Mouse (Mus musculus) testis, postnatal 10 days (tissue): ENCODE measurements around the gene Gabrr3.
"Not testable (repeated sequence)": the region's sequence is repeated elsewhere in the genome, so short reads cannot be mapped to it uniquely, and the experiment has no call there.

Source experiments
- DNase-seq: peaks from one replicate; pipeline ENCODE4 v3.0.0; 2021; ENCODE audit warnings: low spot score

Gabrr3 gene

DNA sequence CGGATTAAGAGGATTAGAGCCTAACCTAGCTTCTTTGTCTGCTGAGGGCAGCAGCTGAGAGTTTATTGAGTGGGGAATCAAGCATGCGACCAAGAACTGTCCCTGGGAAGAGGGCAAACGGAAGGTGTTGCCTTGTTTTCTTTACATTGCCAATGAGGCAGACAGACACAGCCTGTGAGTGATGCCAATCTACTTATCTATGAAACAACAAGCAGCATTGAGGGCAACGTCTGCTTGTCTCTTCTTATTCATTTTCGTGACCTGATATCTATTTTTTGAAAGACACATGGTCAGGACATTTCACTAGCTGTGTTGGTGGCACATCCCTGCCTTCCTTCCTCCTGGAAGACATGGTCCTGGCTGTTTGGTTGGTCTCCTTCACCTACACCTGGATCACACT is at the start of gene Gabrr3:
TSS of gene Gabrr3 (plus strand) at position 301 of the 400 bp plus-strand sequence.
- DNase-seq, result no peak

DNA sequence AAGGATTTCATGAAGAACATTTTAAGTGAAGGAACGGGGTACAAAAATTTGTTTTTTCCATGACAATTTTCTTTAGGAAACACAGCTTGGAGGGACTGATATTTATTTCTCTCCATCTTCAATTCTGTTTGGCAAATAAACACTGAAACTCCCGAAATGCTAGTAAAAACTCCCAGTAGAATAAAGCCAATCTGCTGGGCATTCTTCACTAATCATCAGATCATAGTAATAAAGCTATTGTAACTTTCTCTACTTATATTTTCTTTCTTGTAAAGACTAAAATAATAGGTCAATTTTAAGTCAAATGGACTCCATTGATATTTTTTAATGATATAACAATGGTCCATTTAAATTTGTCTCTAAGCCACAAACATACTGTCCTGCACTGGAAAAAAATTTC is 43.2 kb upstream of the Gabrr3 start, which contains the start of gene Olfr209:
TSS of gene Olfr209 (minus strand) at position 101 of the 400 bp plus-strand sequence.
- no peak for DNase-seq

DNA sequence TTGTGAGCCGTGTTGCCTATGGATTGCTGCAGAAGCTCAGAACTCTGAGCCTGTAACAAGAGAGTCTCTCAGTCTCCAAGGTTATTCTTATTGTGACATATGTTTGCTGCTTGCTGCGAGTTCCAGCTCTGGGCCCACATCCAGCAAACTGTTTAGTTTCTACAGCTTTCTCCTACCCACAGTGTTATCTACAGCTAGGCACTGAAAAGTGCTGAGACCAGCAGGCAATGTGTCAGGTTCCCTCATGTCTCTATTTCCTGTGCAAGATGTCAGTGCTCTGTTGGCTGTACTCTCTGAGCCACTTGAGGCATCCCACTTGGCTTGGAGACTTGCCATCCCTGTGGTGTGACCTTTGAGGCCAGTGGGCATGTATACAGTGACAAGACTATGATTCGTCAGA is 13.8 kb upstream of the Gabrr3 start:
- no peak for DNase-seq

DNA sequence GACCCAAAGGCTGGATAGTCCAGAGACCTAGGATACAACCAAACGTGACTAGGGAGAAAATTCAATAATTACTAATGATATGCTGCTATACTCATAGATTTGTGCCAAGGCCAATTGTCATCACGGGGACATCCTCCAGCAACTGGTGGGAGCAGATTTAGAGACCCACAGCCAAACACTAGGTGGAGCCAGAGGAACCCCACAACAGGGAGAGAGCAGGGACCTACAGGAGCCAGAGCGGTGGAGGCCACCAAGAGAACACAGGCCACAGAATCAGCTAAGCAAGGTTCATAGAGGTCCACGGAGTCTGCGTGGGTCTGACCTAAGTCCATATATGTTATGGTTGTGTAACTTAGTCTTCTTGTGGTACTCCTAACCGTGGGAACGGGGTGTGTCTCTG is 6.0 kb upstream of the Gabrr3 start:
- no peak for DNase-seq

DNA sequence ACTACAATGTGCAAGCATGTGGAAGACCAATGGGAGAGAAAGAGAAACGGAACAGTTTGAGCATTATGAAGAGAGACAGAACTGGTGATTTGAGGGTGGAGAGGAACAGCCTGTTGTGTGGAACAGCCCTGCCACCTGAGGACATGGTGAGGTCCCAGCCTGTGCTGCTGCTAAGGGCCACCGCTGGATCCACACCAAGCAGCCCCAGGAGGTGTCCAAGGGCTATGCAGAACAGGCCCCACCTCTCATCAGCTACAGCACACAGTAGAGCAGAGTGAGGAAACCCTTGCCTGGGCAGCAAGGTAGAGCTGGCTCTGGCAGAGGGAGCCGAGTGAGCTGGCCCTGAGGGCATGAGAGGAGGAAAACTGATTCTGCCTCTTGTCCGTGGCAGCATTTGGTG is 5.1 kb upstream of the Gabrr3 start:
- DNase-seq, result no peak

DNA sequence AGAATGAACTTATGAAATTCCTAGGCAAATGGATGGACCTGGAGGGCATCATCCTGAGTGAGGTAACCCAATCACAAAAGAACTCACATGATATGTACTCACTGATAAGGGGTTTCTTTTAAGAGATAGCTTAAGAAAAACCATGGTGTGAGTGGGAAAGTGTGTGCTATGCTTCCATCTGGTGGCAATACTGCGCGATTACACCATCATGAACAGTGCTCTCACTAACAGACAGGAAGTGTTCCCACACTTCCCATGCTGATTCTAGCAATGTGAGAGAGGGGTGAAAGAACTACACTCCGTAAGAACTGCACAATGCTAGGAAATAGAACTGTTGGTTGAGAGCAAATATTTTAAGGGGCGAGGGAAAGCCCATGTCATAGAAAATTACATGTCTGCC is 3.4 kb upstream of the Gabrr3 start:
- DNase-seq, result no peak

DNA sequence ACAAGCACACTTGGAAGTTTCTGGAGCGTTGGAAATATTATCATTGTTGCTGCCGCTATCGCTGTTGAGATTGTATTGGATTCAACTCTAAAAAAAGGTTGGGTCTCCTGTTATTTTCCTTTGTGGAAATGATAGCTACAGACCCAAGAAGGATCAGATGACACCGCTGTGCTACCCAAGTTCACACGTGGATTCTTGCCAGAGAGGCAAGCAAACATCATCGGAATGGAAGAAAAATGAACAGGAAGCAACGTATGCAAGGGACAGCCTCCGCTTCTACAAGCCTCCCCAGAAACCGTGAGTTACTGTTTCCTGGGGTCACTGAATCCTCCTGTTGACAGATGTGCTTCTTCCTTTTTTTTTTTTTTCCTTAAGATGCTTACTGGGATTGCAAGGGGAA is 2.3 kb upstream of the Gabrr3 start:
- no peak for DNase-seq

DNA sequence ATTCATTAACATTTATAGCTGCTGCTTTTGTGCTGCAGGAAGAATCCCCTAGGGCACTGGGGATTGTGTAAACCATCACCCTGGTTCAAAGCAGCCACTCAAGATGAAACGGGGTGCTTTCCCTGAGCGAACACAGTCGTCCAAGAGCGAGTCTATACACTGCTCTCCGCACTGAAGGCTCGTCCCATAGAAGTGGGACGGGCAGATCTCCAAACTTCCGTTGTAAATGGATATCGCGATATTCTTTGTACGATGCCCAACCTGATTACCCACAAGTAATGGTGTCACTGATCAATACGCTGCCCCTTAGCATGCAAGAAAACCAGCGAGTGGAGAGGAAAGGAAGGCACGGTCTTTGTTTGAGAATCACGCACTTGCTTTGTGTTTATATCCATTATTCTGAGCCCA is 2.2 kb downstream of the Gabrr3 start:
- DNase-seq, result no peak

DNA sequence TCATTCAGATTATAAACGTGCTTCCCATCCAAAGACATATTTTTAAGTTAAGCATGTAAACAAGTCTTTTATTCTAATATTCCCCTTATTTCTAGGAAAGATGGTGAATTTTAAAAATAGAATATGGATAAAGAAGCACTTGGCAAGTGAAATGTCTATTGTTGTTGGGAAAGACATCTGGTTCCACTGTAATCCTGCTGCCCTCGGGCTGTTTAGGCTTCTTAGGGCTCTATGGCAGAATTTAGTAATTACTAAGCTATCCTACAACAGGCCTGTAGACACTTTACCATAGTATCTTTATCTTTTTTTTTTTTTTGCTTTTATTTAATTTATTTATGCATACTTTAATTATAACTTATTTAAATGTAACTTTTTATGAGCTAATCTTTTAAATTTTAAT is 2.7 kb downstream of the Gabrr3 start:
- DNase-seq, result no peak

DNA sequence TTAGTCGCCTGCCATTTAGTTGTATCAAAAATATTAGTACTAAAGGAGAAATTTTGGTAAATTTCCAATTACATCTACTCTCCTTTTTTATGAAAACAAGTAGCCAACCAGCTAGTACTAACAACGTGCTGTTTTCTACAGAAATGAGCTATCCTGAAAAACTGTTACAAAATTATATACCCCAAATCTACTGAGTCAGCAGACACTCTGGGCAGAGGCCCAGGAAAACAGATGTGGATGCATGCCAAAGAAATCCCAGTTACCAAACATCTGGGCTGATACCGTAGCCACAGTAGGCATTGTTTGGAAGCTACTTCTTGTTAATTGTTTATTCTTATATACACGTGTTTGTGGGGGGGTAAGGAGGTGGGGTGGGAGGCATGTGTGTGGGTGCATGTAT is 6.3 kb downstream of the Gabrr3 start:
- DNase-seq, result peak; percentile 54

DNA sequence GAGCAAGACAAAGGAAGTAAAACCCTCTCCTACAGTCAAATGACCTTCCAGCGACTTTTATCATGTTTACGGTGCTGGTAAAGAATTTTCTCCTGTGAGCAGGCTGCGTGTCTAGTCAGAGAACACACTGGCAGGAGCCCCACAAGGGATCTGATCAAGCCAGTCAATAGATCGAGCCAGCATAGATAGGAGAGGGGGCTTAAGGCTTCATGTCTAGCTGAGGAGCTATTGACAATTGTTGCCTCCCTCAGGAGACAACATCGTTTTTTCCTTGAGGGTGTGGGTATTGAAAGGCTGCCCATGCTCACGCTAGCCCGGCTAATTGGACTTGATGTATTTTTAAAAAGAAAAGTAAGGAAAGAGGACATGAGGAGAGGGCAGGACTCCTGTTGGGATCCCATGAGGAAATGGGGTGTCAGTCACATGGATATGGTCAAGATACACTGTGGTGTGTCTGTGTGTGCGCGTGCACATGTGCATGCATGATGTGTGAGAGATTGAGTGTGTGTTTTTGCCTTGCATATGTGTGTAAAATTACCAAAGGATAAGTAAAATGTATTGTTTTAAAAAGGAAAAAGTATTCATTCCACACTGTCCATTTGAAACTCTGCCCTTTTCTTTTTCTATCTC is 13.2 kb downstream of the Gabrr3 start:
- DNase-seq, result no peak

DNA sequence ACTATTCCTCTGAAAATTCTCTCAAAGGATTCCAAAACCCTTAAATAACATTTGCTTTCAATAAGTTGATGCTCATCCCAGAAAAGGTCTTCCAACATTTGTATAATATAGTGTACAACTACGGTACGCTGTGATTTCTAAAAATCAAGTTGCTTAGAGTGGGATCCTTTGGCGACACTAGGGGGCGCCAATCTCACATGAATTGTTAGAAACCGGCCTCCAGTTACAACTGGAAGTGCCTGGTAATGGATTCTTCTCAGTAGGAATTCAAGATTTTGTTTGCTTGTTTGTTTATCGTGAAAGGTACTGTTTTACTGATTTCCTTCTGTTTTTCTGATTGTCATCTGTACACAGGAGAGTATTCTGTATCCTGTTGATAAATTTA is 13.7 kb downstream of the Gabrr3 start:
- peak; percentile 85 for DNase-seq

DNA sequence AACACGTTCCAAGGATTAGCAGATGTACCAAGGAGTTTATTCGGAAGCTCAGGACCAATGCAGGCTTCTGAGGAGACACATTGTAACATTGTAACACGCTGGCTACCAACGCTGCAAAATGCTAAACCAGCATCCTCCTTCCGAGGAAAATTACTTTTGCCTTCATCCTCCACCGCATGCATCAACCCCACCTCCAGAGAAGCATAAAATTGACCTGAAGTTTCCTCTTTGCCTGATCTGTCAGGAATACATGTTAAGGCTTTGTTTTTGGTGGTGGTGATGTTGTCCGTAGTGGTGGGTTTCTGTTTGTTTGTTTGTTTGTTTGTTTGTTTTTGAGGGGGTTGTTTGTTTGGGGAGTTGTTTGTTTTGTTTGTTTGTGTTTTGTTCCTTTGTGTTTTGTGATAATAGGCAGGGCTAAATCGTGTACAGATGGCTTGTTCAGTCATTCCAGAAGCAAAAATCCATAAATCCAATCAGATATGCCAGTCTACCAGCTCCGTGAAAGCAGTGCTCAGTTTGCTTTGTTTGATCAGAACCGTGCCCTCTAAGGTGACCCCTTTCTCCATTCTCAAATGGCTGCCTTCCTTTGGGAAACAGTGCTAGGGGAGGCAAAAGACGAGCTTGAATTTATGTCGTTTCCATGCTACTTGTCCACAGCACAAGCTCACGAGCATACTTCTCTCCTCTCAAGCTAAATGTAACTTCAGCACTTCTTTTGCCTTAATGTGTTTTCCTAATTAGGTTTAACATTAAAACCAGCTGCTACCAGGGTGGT is 14.6 kb downstream of the Gabrr3 start:
- no peak for DNase-seq

DNA sequence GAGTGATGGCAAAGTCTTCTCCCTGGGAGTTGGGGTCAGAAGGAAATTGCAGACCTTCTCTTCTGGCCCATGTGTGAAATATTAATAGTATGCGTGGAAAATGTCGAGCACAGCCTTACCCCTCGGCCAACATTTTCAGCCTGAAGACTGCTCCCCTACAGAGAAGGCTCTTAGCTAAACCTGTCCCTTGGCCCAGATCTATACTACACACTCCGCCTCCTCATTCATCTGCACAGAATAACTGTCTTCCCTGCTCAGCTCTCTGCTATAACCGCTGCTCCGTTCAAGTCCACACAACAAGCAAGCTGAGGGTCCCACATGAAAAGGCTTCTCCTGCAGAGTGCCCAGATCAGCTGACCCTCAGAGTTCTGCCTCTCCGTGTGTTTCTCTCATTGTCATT is 20.8 kb downstream of the Gabrr3 start:
- no peak for DNase-seq

DNA sequence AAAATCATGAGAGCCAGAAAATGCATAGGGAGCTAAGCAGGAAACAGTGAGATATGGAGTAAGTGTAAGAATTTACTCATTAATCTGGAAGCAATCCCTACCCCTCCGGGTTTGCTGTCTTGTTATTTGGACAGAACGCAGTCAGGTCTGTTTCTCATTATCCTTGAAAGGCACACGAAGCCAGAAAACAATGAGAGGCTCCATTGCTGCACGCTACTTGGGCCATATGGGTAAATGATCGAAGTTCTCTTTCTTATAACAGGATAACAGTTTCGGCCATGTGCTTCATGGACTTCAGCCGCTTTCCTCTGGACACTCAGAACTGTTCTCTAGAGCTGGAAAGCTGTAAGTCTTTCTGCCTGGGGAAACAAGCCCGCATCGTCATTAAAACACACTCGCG is 26.0 kb downstream of the Gabrr3 start:
- no peak for DNase-seq

DNA sequence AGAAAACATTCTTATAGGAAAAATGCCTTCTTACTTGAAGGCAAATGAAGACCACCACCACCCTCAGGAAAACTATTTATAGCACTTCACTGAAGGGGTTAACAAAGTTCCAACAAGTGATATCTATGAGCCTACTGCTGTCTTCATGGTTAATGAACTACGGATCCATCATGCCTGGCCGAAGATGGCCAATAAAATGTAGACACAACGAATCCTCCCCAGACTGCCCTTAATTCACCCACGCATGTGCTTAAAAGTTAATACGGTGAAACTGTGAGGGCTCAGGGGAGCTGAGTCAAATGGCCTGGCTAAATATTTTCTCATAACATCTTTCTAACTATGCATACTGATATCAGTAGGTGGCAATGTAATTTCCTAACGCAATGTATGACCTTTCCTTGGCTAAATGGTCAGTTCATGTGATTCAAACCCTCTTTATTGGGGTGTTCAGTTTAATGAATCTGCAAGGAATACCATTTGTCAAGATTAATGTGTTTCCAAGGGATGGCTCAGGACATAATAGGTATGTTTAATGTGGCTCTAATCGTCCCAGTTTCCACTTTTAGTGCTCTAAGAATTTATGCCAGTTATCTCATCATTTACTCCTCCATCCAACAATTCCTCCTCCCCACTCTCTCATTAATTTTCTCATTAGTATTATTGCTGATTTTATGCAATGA is 37.9 kb downstream of the Gabrr3 start:
- no peak for DNase-seq

DNA sequence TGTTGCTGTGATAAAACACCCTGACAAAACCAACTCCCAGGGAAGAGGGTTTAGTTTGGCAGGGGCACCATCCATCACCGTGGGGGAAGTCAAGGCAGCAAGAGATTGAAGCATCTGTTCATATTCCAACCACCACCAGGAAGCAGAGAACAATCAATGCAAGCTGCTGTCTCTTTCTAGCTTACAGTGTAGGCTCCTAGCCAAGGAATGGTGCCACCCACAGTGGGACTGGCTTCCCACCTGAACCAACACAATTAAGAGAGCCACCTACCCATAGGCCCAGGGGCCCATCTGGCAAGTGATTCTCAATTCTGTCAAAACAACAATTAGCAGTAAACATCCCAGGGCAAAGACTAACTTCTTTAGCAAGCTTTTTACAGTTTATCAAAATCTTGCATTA is 41.0 kb downstream of the Gabrr3 start:
- no peak for DNase-seq

DNA sequence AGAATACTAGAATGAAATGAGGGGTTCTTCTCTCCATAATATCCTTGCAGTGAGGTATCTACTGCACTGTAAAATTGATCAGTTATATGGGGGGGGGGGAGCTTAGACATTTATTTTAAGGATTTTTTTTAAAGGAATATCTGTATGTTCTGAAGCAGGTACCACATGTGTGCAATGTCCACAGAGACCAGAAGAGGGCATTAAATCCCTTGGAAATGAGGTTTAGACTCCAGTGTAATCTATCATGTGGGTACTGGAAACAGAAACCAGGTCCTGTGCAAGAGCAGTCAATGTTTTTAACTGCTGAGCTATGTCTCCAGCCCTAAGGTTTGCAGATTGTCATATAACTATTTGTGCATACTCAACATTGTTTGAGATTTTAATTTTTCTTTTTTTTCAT is 42.0 kb downstream of the Gabrr3 start:
- no peak for DNase-seq

DNA sequence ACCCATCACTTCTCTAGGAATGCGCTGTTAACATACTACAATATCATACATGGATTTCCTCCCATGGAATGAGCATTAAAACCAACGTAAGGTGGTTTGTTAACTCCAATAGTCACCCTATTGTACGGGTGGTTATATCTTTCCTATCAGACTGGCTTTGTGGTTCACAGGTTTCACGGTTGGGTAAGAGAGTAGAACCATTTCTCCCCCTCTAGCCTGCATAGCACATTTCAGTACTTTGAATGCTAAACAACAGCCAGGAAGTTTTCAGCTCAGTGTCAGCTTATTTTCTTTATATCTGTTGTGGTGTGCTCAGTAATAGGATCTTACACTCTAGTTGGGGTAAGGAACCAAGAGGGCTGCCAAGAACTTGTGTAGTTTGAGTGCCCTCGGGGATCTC is 44.7 kb downstream of the Gabrr3 start:
- DNase-seq, result no peak

DNA sequence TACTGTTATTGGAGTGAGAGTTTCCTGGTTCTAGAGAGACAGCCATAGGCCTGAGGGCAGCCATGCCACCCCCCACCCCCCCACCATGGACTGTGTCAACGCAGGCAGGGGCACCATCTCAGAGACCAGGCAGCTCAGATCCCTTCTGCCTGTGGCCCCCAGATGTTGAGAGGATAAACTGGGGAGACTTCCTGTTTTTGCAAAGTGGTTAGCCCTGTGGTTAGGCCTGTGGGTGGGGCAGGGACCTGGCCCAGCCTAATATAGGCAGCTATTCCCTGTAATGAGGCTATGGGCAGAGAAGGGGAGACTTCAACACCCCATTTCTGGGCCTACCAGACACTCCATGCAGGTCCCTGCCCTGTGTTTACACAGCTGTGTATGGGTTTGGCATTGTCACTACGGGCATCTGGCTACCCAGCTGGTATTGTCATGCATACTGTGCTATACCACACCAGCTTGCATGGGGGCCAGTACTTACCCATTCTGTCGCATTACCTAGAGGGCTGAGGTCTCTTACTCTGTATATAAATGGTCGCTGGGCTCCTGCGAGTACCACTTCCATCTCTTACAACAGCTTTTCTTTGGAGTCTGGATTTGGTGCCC is 52.2 kb downstream of the Gabrr3 start:
- DNase-seq, result not testable (repeated sequence)

DNA sequence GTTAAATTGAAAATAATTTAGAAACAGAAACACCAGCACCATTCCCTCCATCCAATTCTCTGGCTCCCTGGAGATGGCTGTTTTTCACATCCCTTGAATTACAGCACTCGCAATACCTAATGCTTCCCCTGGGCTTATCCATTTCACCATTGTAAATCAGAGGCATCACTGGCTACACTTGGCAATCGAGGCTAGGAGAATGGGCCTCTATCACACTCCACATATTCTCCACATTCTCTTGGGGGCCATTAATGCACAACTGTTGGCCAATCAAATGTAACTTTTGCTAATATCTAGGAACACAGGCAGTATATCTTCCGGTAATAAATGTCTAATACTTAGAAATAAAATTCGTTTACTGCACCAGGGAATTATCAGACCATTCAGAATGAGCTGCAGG is 56.4 kb downstream of the Gabrr3 start:
- no peak for DNase-seq

DNA sequence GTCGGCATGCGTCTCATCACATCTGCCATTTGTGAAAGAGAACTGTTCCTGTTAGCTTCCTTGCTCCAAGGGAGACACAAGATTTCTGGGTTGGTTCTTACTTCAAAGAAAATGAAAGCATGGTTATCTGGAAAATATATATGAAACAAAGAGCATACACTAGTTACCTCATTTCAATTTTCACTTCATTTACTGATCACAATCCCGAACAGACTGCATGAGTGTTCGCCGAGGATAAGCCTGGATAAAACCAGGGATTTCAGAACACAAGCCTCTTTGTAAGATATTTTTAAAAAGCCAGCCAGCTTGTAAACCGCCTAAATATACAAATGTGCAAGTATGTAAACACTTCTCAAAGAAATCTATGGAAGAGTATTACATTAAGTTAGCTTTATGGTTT is 56.8 kb downstream of the Gabrr3 start:
- DNase-seq, result no peak

DNA sequence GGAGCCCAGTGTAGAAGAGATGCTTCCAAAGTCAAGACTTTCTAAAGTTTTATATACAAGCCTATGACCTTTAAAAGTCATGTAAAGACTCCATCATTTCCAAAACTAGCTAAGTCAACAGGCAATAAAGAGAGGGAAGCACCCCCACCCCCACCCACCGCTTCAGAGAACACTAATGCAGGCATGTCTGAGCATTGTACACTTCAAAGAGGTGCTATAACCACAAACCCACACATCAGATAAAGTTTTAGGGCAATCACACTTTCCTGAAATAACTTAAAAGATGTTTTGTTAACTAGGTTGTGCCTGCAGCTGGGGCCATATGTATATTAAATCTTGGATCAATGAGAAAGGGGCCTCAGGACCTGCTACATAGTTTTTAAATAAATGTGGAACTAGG is 62.7 kb downstream of the Gabrr3 start:
- no peak for DNase-seq
